Mouse (Mus musculus): Measurements from ENCODE around the gene Ldlrap1.

The Ldlrap1 gene

GRCm38 (mm10) chr4:134703835-134704546 lies 63.8 kb downstream of the Ldlrap1 start, which contains the start of gene Man1c1:
Man1c1 (minus strand) TSS chr4:134704290.
- peak; percentile 98 for DNase-seq

GRCm38 (mm10) chr4:134702981-134703834 lies 64.6 kb downstream of the Ldlrap1 start:
- no peak for DNase-seq

DNA sequence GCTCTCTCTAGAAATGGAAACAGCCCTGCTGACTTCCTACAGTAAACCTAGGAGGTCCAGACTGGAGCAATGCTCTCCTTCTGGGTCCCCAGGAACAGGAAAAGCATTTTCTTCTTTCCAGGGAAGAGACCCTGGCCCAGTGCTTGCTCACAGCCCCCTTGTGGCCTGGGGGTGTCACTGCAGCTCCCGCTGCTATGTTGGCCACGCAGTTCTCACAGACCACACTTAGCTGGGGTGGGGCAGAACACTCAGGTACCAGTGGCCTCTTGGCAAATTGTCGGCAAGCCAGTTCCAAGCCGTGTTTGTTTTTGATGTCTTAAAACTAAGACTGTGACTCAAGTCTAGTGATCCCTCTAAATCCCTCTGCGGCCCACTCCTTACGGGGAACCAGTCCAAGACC lies 65.9 kb downstream of the Ldlrap1 start:
- DNase-seq: peak; percentile 89

DNA sequence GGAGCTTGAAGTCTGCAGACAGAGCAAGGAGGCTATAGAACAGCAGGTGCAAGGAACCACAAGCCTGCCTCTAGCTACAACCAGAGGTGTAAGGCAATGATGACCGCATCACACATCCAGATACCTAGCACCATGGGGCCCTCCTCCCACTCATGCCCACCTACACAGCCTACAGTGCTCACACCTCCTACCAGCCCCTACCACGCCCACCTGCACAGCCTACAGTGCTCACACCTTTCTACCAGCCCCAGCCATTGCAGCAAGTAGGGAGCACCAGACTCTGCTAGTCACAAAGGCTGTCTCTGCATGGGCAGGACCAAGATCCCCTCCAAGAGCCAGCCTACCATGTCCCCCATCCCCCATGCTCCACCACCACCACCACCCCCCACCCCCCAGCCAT lies 66.9 kb downstream of the Ldlrap1 start:
- DNase-seq: no peak

GRCm38 (mm10) chr4:134693202-134693940 lies 74.5 kb downstream of the Ldlrap1 start:
- DNase-seq: no peak

DNA sequence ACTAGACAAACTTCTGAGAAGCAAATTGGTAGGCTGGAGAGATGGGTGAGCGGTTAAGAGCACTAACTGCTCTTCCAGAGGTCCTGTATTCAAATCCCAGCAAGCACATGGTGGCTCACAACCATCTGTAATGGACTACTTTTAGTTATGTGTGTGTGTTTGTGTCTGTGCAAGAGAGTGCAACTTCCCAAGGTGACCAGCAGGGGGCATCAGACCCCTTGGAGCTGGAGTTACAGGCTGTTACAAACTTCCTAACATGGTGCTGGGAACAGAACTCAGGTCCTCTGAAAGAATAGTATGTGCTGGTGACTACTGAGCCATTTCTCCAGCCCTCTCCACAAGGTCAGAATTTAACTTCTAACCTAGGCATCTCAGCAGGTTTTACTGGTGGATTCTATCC lies 75.4 kb downstream of the Ldlrap1 start:
- no peak for DNase-seq

Data from cerebellum, adult 9-10 months (tissue).